Mouse (Mus musculus): ENCODE measurements around the gene Fbxl2. TPM values are rescaled to one million over a fixed set of nuclear protein-coding genes. Genes with fewer than 3 reads are reported as not detected.

The Fbxl2 gene
- total RNA-seq, 2 experiments from 2014 or later: 0.43 to 1.0 TPM

- no peak for DNase-seq
- intact Hi-C loops (cut with DNase I): no loop called here
These were observed 26.8 kb downstream of the Fbxl2 start for GRCm38 (mm10) chr9:114019012-114019762.

- no peak for DNase-seq
- intact Hi-C loops (cut with DNase I): no loop called here
These were observed 29.6 kb downstream of the Fbxl2 start for GRCm38 (mm10) chr9:114016402-114016801.

- DNase-seq: no peak
- intact Hi-C loops (cut with DNase I): no loop called here
These were observed 30.3 kb downstream of the Fbxl2 start for GRCm38 (mm10) chr9:114015724-114016123.

GRCm38 (mm10) chr9:114014034-114014433 is 32.0 kb downstream of the Fbxl2 start:
- no peak for DNase-seq
- intact Hi-C loops (cut with DNase I): no loop called here

GRCm38 (mm10) chr9:114011203-114011602 is 34.8 kb downstream of the Fbxl2 start:
- no peak for DNase-seq
- intact Hi-C loops (cut with DNase I): no loop called here

- no peak for DNase-seq
- intact Hi-C loops (cut with DNase I): no loop called here
These were observed 36.5 kb downstream of the Fbxl2 start for GRCm38 (mm10) chr9:114009526-114009925.

GRCm38 (mm10) chr9:114007850-114008350 is 38.1 kb downstream of the Fbxl2 start:
- no peak for DNase-seq
- intact Hi-C loops (cut with DNase I): no loop called here

- intact Hi-C loops (cut with DNase I): no loop called here
These were observed 39.2 kb downstream of the Fbxl2 start for GRCm38 (mm10) chr9:114006801-114007200.

GRCm38 (mm10) chr9:113998311-113998710 is 47.7 kb downstream of the Fbxl2 start:
- DNase-seq: no peak
- intact Hi-C loops (cut with DNase I): no loop called here

More at GRCm38 (mm10) chr9:114006801-114007200, 39.2 kb downstream of the Fbxl2 start:
- DNase-seq: no peak

GRCm38 (mm10) chr9:113992810-113993209 is 53.2 kb downstream of the Fbxl2 start:
- no peak for DNase-seq
- intact Hi-C loops (cut with DNase I): no loop called here

- intact Hi-C loops (cut with DNase I): loop anchor here (1.0 kb wide), 1 partner anchor 126 kb away; no protein-coding TSS in a partner anchor
These were observed 55.3 kb downstream of the Fbxl2 start for GRCm38 (mm10) chr9:113990547-113991248.

GRCm38 (mm10) chr9:113984946-113985620 is 60.9 kb downstream of the Fbxl2 start:
- no peak for DNase-seq
- intact Hi-C loops (cut with DNase I): no loop called here

More at GRCm38 (mm10) chr9:113990547-113991248, 55.3 kb downstream of the Fbxl2 start:
- DNase-seq: peak; percentile 80 to 86

- intact Hi-C loops (cut with DNase I): no loop called here
- DNase-seq: no peak
These were observed 62.9 kb downstream of the Fbxl2 start for GRCm38 (mm10) chr9:113982883-113983670.

- intact Hi-C loops (cut with DNase I): no loop called here
- DNase-seq: no peak
These were observed 63.5 kb downstream of the Fbxl2 start for GRCm38 (mm10) chr9:113982451-113982850.

GRCm38 (mm10) chr9:113981099-113981880 is 64.7 kb downstream of the Fbxl2 start:
- intact Hi-C loops (cut with DNase I): no loop called here
- peak; percentile 50 to 55 for DNase-seq

GRCm38 (mm10) chr9:113979356-113979755 is 66.6 kb downstream of the Fbxl2 start:
- DNase-seq: peak; percentile 16 to 20
- intact Hi-C loops (cut with DNase I): no loop called here

GRCm38 (mm10) chr9:113978656-113979055 is 67.3 kb downstream of the Fbxl2 start:
- intact Hi-C loops (cut with DNase I): no loop called here
- DNase-seq: no peak

GRCm38 (mm10) chr9:113977225-113977840 is 68.7 kb downstream of the Fbxl2 start:
- DNase-seq: no peak
- intact Hi-C loops (cut with DNase I): no loop called here

- intact Hi-C loops (cut with DNase I): no loop called here
- DNase-seq: no peak
These were observed 69.7 kb downstream of the Fbxl2 start for GRCm38 (mm10) chr9:113976264-113976663.

Data from heart, postnatal 36 days (tissue).